Mouse (Mus musculus) C2C12 (cell line): ENCODE data around the gene Lrmda.

Experiments used
- CEBPB ChIP-seq: IDR thresholded peaks from one replicate; pipeline ENCODE4 v1.6.1; 2011; ENCODE audit warnings: low read depth, mild to moderate bottlenecking, control low read depth, moderate library complexity
- CTCF ChIP-seq: IDR thresholded peaks from one replicate; pipeline ENCODE4 v1.5.1; 2011; ENCODE audit not compliant: control insufficient read depth, insufficient read depth, insufficient read length
- FOSL1 ChIP-seq: IDR thresholded peaks from one replicate; pipeline ENCODE4 v1.8.0; 2011; ENCODE audit warnings: mild to moderate bottlenecking, low read length; ENCODE audit not compliant: poor library complexity, insufficient read depth, severe bottlenecking
- MAX ChIP-seq: IDR thresholded peaks from one replicate; pipeline ENCODE4 v1.6.1; 2011; ENCODE audit warnings: mild to moderate bottlenecking, control low read depth
- MYOD1 ChIP-seq: IDR thresholded peaks from one replicate; pipeline ENCODE4 v1.6.1; 2011; ENCODE audit warnings: low read depth; ENCODE audit not compliant: control insufficient read depth, insufficient read length
- USF1 ChIP-seq: IDR thresholded peaks from one replicate; pipeline ENCODE4 v1.6.1; 2011; ENCODE audit warnings: low read depth, mild to moderate bottlenecking, control low read depth, moderate library complexity

DNA sequence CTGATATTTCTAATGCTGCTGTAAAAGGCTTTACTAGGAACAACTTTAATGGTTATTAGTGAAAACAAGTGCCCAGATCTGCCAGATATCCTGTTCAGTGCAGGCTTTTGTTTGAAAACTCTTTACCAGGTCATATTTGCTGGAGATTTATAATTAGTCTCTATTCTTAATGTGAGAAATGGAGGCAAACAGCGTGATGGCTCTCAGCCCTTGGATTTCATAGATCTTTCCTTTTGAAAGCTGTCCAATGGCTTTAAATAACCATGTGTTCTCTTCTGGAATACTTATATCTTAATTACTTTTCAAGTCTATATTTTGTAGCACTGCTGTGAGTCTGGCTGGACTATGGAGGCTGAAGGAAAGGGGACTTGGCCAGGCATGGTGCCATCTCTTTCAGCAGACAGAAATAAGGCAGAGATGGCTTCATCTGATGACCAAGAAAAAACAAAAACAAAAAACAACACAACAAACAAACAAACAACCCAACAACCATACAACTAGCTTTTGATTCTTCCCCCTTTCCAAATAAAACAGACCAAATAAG lies 996.6 kb downstream of the Lrmda start:
- TF ChIP-seq CEBPB (no peak), CTCF (no peak), USF1 (no peak), MYOD1 (no peak), MAX (no peak), FOSL1 (no peak)
